Mouse (Mus musculus) heart, adult 2 months (tissue): ENCODE measurements around the gene Zswim9.

Experiments
- CTCF ChIP-seq: fragments of 200-600 bp; IDR thresholded peaks from 2 replicates; pipeline ENCODE4 v1.8.1; 2022; ENCODE audit warnings: antibody characterized with exemption, mild to moderate bottlenecking, moderate library complexity
- EP300 ChIP-seq: fragments of 200-500 bp; IDR thresholded peaks from 2 replicates; pipeline ENCODE4 v1.6.1; 2011; ENCODE audit warnings: low read depth, low read length, control low read depth; ENCODE audit not compliant: insufficient read depth

DNA sequence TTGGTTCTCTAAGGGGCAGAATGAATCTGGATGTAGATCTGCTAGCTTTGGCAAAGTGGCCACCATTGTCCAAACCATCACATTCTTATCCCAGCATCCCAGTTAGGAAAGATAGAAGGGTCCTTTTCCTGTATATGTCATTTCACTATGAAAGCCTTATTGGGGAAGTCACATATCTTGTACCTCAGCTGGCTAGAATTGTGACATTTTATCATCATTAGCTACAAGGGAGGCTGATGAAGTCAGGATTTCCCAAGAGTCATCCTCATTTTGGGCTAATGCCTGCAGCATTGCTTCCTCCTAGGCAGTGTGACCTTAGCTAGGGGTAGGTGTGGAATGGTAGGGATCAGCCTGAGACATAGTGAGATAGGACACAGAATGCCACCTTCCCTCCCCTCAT, 24.9 kb upstream of the Zswim9 start:
- TF ChIP-seq CTCF, result no peak
- no peak for TF ChIP-seq EP300
